ENCODE assay signal across 9 mouse cellular contexts in genomic region chr11:95397843-95398835, GRCm38 (mm10). TPM values are rescaled to one million over a fixed set of nuclear protein-coding genes. Genes with fewer than 3 reads are reported as not detected.
DNase-seq lines count a peak whose midpoint lies in the region; ATAC-seq and TF ChIP-seq lines count a peak whose summit lies in the region.
"Had no signal": no experiment of that assay in that cellular context is flagged by ENCODE, and none has a peak within 500 bp of the region (broad histone marks: within the 10 kb centered on the region; RNA-seq: fewer than 3 reads in every experiment).

No protein-coding gene starts in this region.

- no peak for DNase-seq in testis, postnatal 14 days (ENCODE audit: low spot score)
- peak; percentile 78 for DNase-seq in cerebellum, adult 11-12 months
- peak; percentile 87 for DNase-seq in heart, postnatal 4 days
- DNase-seq in liver, adult 2 months (ENCODE audit: extremely low read depth, low read depth, low spot score), result peak; percentile 44
- peak; percentile 67 for DNase-seq in ovary, postnatal 36 days (ENCODE audit: low spot score)
- DNase-seq in thymus, postnatal 4 days, result peak; percentile 89

- H3K27me3 ChIP-seq in testis, adult 2 months (ENCODE audit: control insufficient read depth, insufficient read depth, low read length), result no peaks in the 10 kb centered on the region
- H3K27me3 ChIP-seq in forebrain, embryonic 16.5 days (replicated peaks; ENCODE audit: control insufficient read depth, insufficient read depth, low read length), result no peaks in the 10 kb centered on the region
- no peaks in the 10 kb centered on the region for H3K27me3 ChIP-seq in liver, adult 2 months (ENCODE audit: control insufficient read depth, insufficient read depth, low read length)
- H3K27me3 ChIP-seq: stomach, embryonic 15.5 days had no signal

- H3K9ac ChIP-seq in forebrain, embryonic 16.5 days (replicated peaks; ENCODE audit: low read depth, low read length), result no peak overlapping the region
- H3K9ac ChIP-seq in liver, adult 2 months (ENCODE audit: low read depth, low read length), result 0 out of 2 replicates have a peak overlapping the region, but pooled peaks have one; percentile 10
- H3K9ac ChIP-seq: stomach, embryonic 15.5 days had no signal

- no peak for TF ChIP-seq POLR2A in testis, adult 2 months (IDR thresholded peaks at IDR 0.05; ENCODE audit: control insufficient read depth, low read depth, low read length)
- TF ChIP-seq POLR2A in liver, adult 2 months (IDR thresholded peaks at IDR 0.05; ENCODE audit: extremely low read depth, insufficient read depth, low read length), result no peak

- H3K4me2 ChIP-seq in forebrain, embryonic 16.5 days (ENCODE audit: low read length), result no peak overlapping the region
- H3K4me2 ChIP-seq: stomach, embryonic 15.5 days had no signal

- no peak overlapping the region for H3K4me3 ChIP-seq in testis, adult 2 months (ENCODE audit: control insufficient read depth, low read depth, low read length)
- no peak overlapping the region for H3K4me3 ChIP-seq in forebrain, embryonic 16.5 days (replicated peaks; ENCODE audit: low read length)
- H3K4me3 ChIP-seq in liver, adult 2 months (ENCODE audit: insufficient read depth, low read depth, low read length), result no peak overlapping the region
- H3K4me3 ChIP-seq: stomach, embryonic 15.5 days had no signal

- no peak overlapping the region for H3K27ac ChIP-seq in testis, adult 2 months (ENCODE audit: control insufficient read depth, insufficient read depth, low read depth, low read length)
- H3K27ac ChIP-seq in forebrain, embryonic 16.5 days (ENCODE audit: low read length), result peak overlapping the region; percentile 58
- no peak overlapping the region for H3K27ac ChIP-seq in liver, adult 2 months (replicated peaks; ENCODE audit: insufficient read depth, low read depth, low read length)
- H3K27ac ChIP-seq: stomach, embryonic 15.5 days had no signal

- peaks cover 2% of the 10 kb centered on the region; the same call in 1 of the 2 replicates for H3K4me1 ChIP-seq in testis, adult 2 months (ENCODE audit: control insufficient read depth, insufficient read depth, low read length)
- peaks cover 17% of the 10 kb centered on the region for H3K4me1 ChIP-seq in forebrain, embryonic 16.5 days (replicated peaks; ENCODE audit: control insufficient read depth, insufficient read depth, low read length)
- H3K4me1 ChIP-seq in liver, adult 2 months (ENCODE audit: control insufficient read depth, insufficient read depth, low read length), result peaks cover 5% of the 10 kb centered on the region
- H3K4me1 ChIP-seq: stomach, embryonic 15.5 days had no signal

- TF ChIP-seq CTCF in testis, adult 2 months (IDR thresholded peaks at IDR 0.05; ENCODE audit: control insufficient read depth, insufficient read depth, insufficient replicate concordance, low read depth, low read length), result peak; percentile 82; the same call in 1 of the 2 replicates
- TF ChIP-seq CTCF in liver, adult 2 months (IDR thresholded peaks at IDR 0.05; ENCODE audit: low read depth, low read length), result peak; percentile 74

- no peaks in the 10 kb centered on the region for H3K36me3 ChIP-seq in testis, adult 2 months (ENCODE audit: control insufficient read depth, insufficient read depth, low read length)
- no peaks in the 10 kb centered on the region for H3K36me3 ChIP-seq in forebrain, embryonic 16.5 days (ENCODE audit: control insufficient read depth, insufficient read depth)
- H3K36me3 ChIP-seq in liver, adult 2 months (ENCODE audit: control insufficient read depth, insufficient read depth, low read length), result no peaks in the 10 kb centered on the region
- H3K36me3 ChIP-seq: stomach, embryonic 15.5 days had no signal

- 46% methylated on average over 14 of the region's 14 CpGs for WGBS in forebrain, embryonic 16.5 days
- WGBS in liver, adult 2 months, result 40% methylated on average over 14 of the region's 14 CpGs

- ATAC-seq in forebrain, embryonic 16.5 days, result peak; percentile 33; the same call in 1 of the 2 replicates

- no peaks in the 10 kb centered on the region for H3K9me3 ChIP-seq in forebrain, embryonic 16.5 days (ENCODE audit: control insufficient read depth, low read length)
- H3K9me3 ChIP-seq: stomach, embryonic 15.5 days had no signal

- no peaks in the 10 kb centered on the region for H3K79me2 ChIP-seq in liver, adult 2 months (ENCODE audit: control insufficient read depth, insufficient read depth, low read length)

RNA-seq across cellular contexts. Expression of gene Slc35b1, which starts 13.6 kb away (rescaled TPM):
- 45.4 and 48.5 TPM in 2 replicates for polyA plus RNA-seq in testis, adult 2 months (2012; rRNA removed)
- 152 and 154 TPM in 2 replicates for polyA plus RNA-seq in forebrain, embryonic 16.5 days (2015; fragmentation: Nextera tagmentation; extraction: Ambion mirVana)
- total RNA-seq in heart, postnatal 4 days (2021), result 10 to 100 TPM; 57.1 to 60.5 TPM
- 58.6 and 63.7 TPM in 2 replicates for total RNA-seq in liver, adult 2 months (2014; rRNA removed)
- polyA plus RNA-seq in liver, adult 2 months (2012; rRNA removed), result 81.0 and 92.0 TPM in 2 replicates

RNA-seq across cellular contexts. Expression of gene Spop, which starts 15.7 kb away (rescaled TPM):
- 17.9 and 19.6 TPM in 2 replicates for polyA plus RNA-seq in testis, adult 2 months (2012; rRNA removed)
- 252 and 265 TPM in 2 replicates for polyA plus RNA-seq in forebrain, embryonic 16.5 days (2015; fragmentation: Nextera tagmentation; extraction: Ambion mirVana)
- 100 to 1,000 TPM; 111 to 133 TPM for total RNA-seq in heart, postnatal 4 days (2021)
- 39.3 and 48.7 TPM in 2 replicates for total RNA-seq in liver, adult 2 months (2014; rRNA removed)
- 43.9 and 64.1 TPM in 2 replicates for polyA plus RNA-seq in liver, adult 2 months (2012; rRNA removed)
